Mouse (Mus musculus) embryonic facial prominence, embryonic 14.5 days (tissue): ENCODE results near the gene Serpinb6a. TPM values are rescaled to one million over a fixed set of nuclear protein-coding genes. Genes with fewer than 3 reads are reported as not detected.

Experiments
- ATAC-seq: fragments of 200-750 bp; cut with Nextera tagmentation; 2 replicates; pipeline ENCODE4 v1.8.0; 2017; ENCODE audit warnings: low read depth, moderate number of reproducible peaks, moderate TSS enrichment
- DNase-seq: peaks from one replicate; pipeline ENCODE4 v3.0.0-alpha.2; 2015; ENCODE audit warnings: low spot score
- H3K27ac ChIP-seq: fragments of 300-500 bp; sonication (generic); replicated peaks from 2 replicates; pipeline ENCODE4 v1.5.1; 2014; ENCODE audit warnings: low read depth, mild to moderate bottlenecking, low read length, moderate library complexity
- H3K27me3 ChIP-seq: fragments of 300-500 bp; sonication (generic); replicated peaks from 2 replicates; pipeline ENCODE4 v1.6.1; 2014; ENCODE audit warnings: low read length; ENCODE audit not compliant: control insufficient read depth, insufficient read depth
- H3K36me3 ChIP-seq: fragments of 300-500 bp; sonication (generic); 2 replicates; pipeline ENCODE4 v1.6.1; 2014; ENCODE audit warnings: low read length, mixed read lengths; ENCODE audit not compliant: control insufficient read depth, insufficient read depth
- H3K4me1 ChIP-seq: fragments of 300-500 bp; sonication (generic); 2 replicates; pipeline ENCODE4 v1.6.1; 2014; ENCODE audit warnings: antibody characterized with exemption, low read length; ENCODE audit not compliant: control insufficient read depth, insufficient read depth
- H3K4me2 ChIP-seq: fragments of 300-500 bp; sonication (generic); 2 replicates; pipeline ENCODE4 v1.6.1; 2014; ENCODE audit warnings: low read depth, mild to moderate bottlenecking, low read length, moderate library complexity, mixed read lengths
- H3K4me3 ChIP-seq: fragments of 300-500 bp; sonication (generic); 2 replicates; pipeline ENCODE4 v1.5.1; 2014; ENCODE audit warnings: low read depth, mild to moderate bottlenecking, low read length
- H3K9ac ChIP-seq: fragments of 300-500 bp; sonication (generic); 2 replicates; pipeline ENCODE4 v1.6.1; 2014; ENCODE audit warnings: low read depth, mild to moderate bottlenecking, low read length, moderate library complexity, mixed read lengths
- H3K9me3 ChIP-seq: fragments of 300-500 bp; sonication (generic); 2 replicates; pipeline ENCODE4 v1.6.1; 2016; ENCODE audit warnings: low read length; ENCODE audit not compliant: control insufficient read depth
- WGBS: fragments of 180-500 bp; shearing (Covaris S2); extraction: QIAGEN DNeasy Blood & Tissue Kit; methylation state at CpG from one replicate; pipeline ENCODE4 v1.1.7; 2014; 5-methylcytosine and 5-hydroxymethylcytosine counted together
- polyA plus RNA-seq: library from polyadenylated mRNA; unstranded; fragments of >200 nt; fragmentation: Nextera tagmentation; extraction: Ambion mirVana; gene quantifications from 2 replicates; pipeline ENCODE4 v1.2.1, GENCODE M21; 2014

Serpinb6a gene
- 83.5 and 86.4 TPM in 2 replicates for polyA plus RNA-seq

- Histone ChIP-seq H3K4me1 (peaks cover 6% of the 10 kb centered on the region; the same call in 1 of the 2 replicates), H3K4me3 (peak within 1 kb of the TSS; percentile 96), H3K9me3 (no peaks in the 10 kb centered on the region), H3K27me3 (no peaks in the 10 kb centered on the region), H3K36me3 (no peaks in the 10 kb centered on the region), H3K27ac (peak within 1 kb of the TSS; percentile 87), H3K4me2 (peak within 1 kb of the TSS; percentile 93), H3K9ac (peak within 1 kb of the TSS; percentile 89)
- ATAC-seq = peak; percentile 99
- peak; percentile 94 for DNase-seq
- under 1% methylated on average over 87 of the region's 92 CpGs for WGBS
Observed at GRCm38 (mm10) chr13:34002058-34003006, at the start of gene Serpinb6a, which contains the start of gene Ripk1. Gene Serpinb6a (minus strand): TSS chr13:34002794. Gene Ripk1 (plus strand): TSS chr13:34002363.

- 87% methylated on average over 3 of the region's 3 CpGs for WGBS
- no peak for DNase-seq
- peaks cover 66% of the 10 kb centered on the region for H3K36me3 ChIP-seq
- H3K9ac ChIP-seq = no peak overlapping the region
- H3K4me2 ChIP-seq = no peak overlapping the region
- no peak overlapping the region for H3K27ac ChIP-seq
- no peaks in the 10 kb centered on the region for H3K27me3 ChIP-seq
- no peak for ATAC-seq
- no peaks in the 10 kb centered on the region for H3K4me1 ChIP-seq
- H3K4me3 ChIP-seq = no peak overlapping the region
- no peaks in the 10 kb centered on the region for H3K9me3 ChIP-seq
Observed at GRCm38 (mm10) chr13:34051692-34052091, 49.1 kb upstream of the Serpinb6a start.

GRCm38 (mm10) chr13:34050479-34050878 is 47.9 kb upstream of the Serpinb6a start:
- no peak for DNase-seq
- H3K36me3 ChIP-seq = peaks cover 53% of the 10 kb centered on the region
- no peak overlapping the region for H3K4me2 ChIP-seq
- no peak for ATAC-seq
- H3K4me3 ChIP-seq = no peak overlapping the region
- 89% methylated on average over 8 of the region's 8 CpGs for WGBS
- no peaks in the 10 kb centered on the region for H3K9me3 ChIP-seq
- H3K9ac ChIP-seq = no peak overlapping the region
- no peak overlapping the region for H3K27ac ChIP-seq
- no peaks in the 10 kb centered on the region for H3K27me3 ChIP-seq
- H3K4me1 ChIP-seq = no peaks in the 10 kb centered on the region

- no peaks in the 10 kb centered on the region for H3K4me1 ChIP-seq
- no peak for DNase-seq
- ATAC-seq = no peak
- no peak overlapping the region for H3K4me3 ChIP-seq
- H3K4me2 ChIP-seq = no peak overlapping the region
- no peaks in the 10 kb centered on the region for H3K9me3 ChIP-seq
- H3K27me3 ChIP-seq = no peaks in the 10 kb centered on the region
- H3K9ac ChIP-seq = no peak overlapping the region
- peaks cover 32% of the 10 kb centered on the region for H3K36me3 ChIP-seq
- H3K27ac ChIP-seq = no peak overlapping the region
- 92% methylated on average over 3 of the region's 3 CpGs for WGBS
Observed at GRCm38 (mm10) chr13:34047526-34047925, 44.9 kb upstream of the Serpinb6a start.

GRCm38 (mm10) chr13:34046421-34047012 is 43.9 kb upstream of the Serpinb6a start:
- Histone ChIP-seq H3K4me1 (no peaks in the 10 kb centered on the region), H3K4me3 (no peak overlapping the region), H3K9me3 (no peaks in the 10 kb centered on the region), H3K36me3 (peaks cover 23% of the 10 kb centered on the region), H3K27me3 (no peaks in the 10 kb centered on the region), H3K4me2 (no peak overlapping the region), H3K9ac (no peak overlapping the region), H3K27ac (no peak overlapping the region)
- ATAC-seq = peak; percentile 86
- 42% methylated on average over 11 of the region's 11 CpGs for WGBS
- DNase-seq = peak; percentile 94

- Histone ChIP-seq H3K9ac (no peak overlapping the region), H3K27me3 (no peaks in the 10 kb centered on the region), H3K4me3 (no peak overlapping the region), H3K4me1 (no peaks in the 10 kb centered on the region), H3K27ac (no peak overlapping the region), H3K4me2 (no peak overlapping the region), H3K9me3 (no peaks in the 10 kb centered on the region), H3K36me3 (peaks cover 20% of the 10 kb centered on the region)
- 67% methylated on average over 5 of the region's 5 CpGs for WGBS
- ATAC-seq (0 out of 2 replicates have a peak, but pooled peaks have one; percentile 23), DNase-seq (no peak)
Observed at GRCm38 (mm10) chr13:34045511-34046249, 43.1 kb upstream of the Serpinb6a start.

- H3K4me1 ChIP-seq = 0 out of 2 replicates have a peak, but pooled peaks cover 3% of the 10 kb centered on the region
Observed at GRCm38 (mm10) chr13:34043716-34044393, 41.3 kb upstream of the Serpinb6a start.

GRCm38 (mm10) chr13:34040091-34040490 is 37.5 kb upstream of the Serpinb6a start:
- H3K4me1 ChIP-seq = peaks cover 11% of the 10 kb centered on the region; the same call in 1 of the 2 replicates
- no peaks in the 10 kb centered on the region for H3K9me3 ChIP-seq
- H3K4me3 ChIP-seq = no peak overlapping the region
- no peak overlapping the region for H3K9ac ChIP-seq
- DNase-seq (no peak), ATAC-seq (no peak)
- no peaks in the 10 kb centered on the region for H3K36me3 ChIP-seq
- no peaks in the 10 kb centered on the region for H3K27me3 ChIP-seq
- no peak overlapping the region for H3K27ac ChIP-seq
- WGBS = 80% methylated on average over 3 of the region's 3 CpGs
- H3K4me2 ChIP-seq = no peak overlapping the region

More at GRCm38 (mm10) chr13:34043716-34044393, 41.3 kb upstream of the Serpinb6a start:
- no peak overlapping the region for H3K27ac ChIP-seq
- H3K9ac ChIP-seq = no peak overlapping the region
- WGBS = 70% methylated on average over 7 of the region's 7 CpGs
- H3K4me2 ChIP-seq = no peak overlapping the region
- no peak overlapping the region for H3K4me3 ChIP-seq
- no peaks in the 10 kb centered on the region for H3K9me3 ChIP-seq
- DNase-seq = no peak
- peaks cover 11% of the 10 kb centered on the region for H3K36me3 ChIP-seq
- no peak for ATAC-seq
- H3K27me3 ChIP-seq = no peaks in the 10 kb centered on the region
